Mouse (Mus musculus): Measurements from ENCODE around the gene Itgb7.

- TF ChIP-seq MAX (IDR thresholded peaks at IDR 0.05; ENCODE audit: low read depth) (no peak), POLR2A (IDR thresholded peaks at IDR 0.05; ENCODE audit: insufficient read length, low read depth) (no peak), POLR2AphosphoS2 (IDR thresholded peaks at IDR 0.05; ENCODE audit: insufficient read length, low read depth) (no peak), E2F4 (IDR thresholded peaks at IDR 0.05; ENCODE audit: insufficient read depth) (no peak), MYOD1 (IDR thresholded peaks at IDR 0.05; ENCODE audit: control insufficient read depth in 1 of 3, insufficient read length in 2 of 3, low read depth in 2 of 3) (no peak), MYOG (IDR thresholded peaks at IDR 0.05; ENCODE audit: control insufficient read depth in 1 of 3, insufficient read depth in 1 of 3, insufficient read length in 2 of 3, low read depth in 2 of 3) (no peak), CEBPB (IDR thresholded peaks at IDR 0.05; ENCODE audit: insufficient read depth, poor library complexity, severe bottlenecking) (no peak), USF1 (IDR thresholded peaks at IDR 0.05; ENCODE audit: low read depth) (no peak), REST (IDR thresholded peaks at IDR 0.05; ENCODE audit: insufficient read depth, insufficient read length) (no peak), TCF12 (IDR thresholded peaks at IDR 0.05; ENCODE audit: insufficient read depth, poor library complexity, severe bottlenecking) (no peak), TCF3 (IDR thresholded peaks at IDR 0.05; ENCODE audit: insufficient read length, low read depth) (no peak), SRF (IDR thresholded peaks at IDR 0.05; ENCODE audit: control insufficient read depth, insufficient read length, low read depth) (no peak)
These were observed 48.9 kb upstream of the Itgb7 start for GRCm38 (mm10) chr15:102280623-102281022.
